Mouse (Mus musculus): ENCODE measurements around the gene Zfp317. TPM values are rescaled to one million over a fixed set of nuclear protein-coding genes. Genes with fewer than 3 reads are reported as not detected.
"Not testable (repeated sequence)": the region's sequence is repeated elsewhere in the genome, so short reads cannot be mapped to it uniquely, and the experiment has no call there.

Zfp317 gene
- polyA plus RNA-seq (2012; rRNA removed): 4.3 and 6.3 TPM in 2 replicates

GRCm38 (mm10) chr9:19621843-19622822, at the start of gene Zfp317:
Gene Zfp317 (plus strand): TSS chr9:19622102.
- DNase-seq (ENCODE audit: low read depth, low spot score): peak; percentile 100
- WGBS: under 1% methylated on average over 35 of the region's 35 CpGs

DNA sequence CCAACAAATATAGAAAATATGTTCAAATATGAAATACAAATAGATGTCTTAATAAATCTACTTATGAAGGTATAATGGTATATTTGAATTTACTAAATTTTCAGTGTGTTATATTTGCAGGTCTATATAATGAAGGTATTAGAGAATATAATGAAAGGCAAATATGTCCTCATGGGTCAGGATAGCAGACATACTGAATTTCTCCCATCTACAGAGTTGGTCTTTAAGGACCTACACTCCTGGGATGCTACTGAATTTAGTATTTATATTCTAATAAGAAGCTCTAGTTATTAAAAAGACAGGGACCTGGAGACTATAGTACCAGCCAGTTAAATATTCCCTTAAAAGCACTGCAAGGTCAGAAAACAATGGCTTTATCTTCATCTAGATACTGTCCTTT, 39.6 kb upstream of the Zfp317 start, which contains the start of gene Olfr855:
TSS of gene Olfr855 (plus strand) at position 301 of the 400 bp plus-strand sequence.
- DNase-seq (ENCODE audit: low read depth, low spot score): no peak

- 96% methylated on average over 3 of the region's 3 CpGs for WGBS
- DNase-seq (ENCODE audit: low read depth, low spot score): no peak
Measured at GRCm38 (mm10) chr9:19621297-19621696, 605 bp upstream of the Zfp317 start.

DNA sequence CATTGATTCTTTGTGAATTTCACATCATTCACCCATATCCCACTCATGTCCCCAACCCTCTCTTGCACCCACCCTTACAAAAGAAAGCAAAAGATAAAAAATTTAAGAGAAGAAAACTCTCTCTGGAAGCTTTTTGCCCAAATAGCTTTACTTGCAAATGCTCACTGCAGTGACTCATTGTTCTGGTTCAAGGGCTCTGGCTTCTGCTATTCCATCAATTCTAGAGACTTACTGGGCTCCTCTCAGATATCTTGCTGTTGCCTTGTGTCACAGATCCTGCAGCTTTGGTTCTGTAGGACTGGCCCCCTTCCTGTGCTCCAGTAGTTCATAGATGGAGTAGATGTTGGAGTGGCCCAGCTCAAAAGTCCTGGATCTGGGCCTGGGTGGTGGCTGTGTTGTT, 7.7 kb downstream of the Zfp317 start:
- DNase-seq (ENCODE audit: low read depth, low spot score): no peak

- 95% methylated on average over 3 of the region's 3 CpGs for WGBS
- no peak for DNase-seq (ENCODE audit: low read depth, low spot score)
Measured at GRCm38 (mm10) chr9:19645193-19645592, 23.3 kb downstream of the Zfp317 start.

- WGBS: 82% methylated on average over 6 of the region's 6 CpGs
- DNase-seq (ENCODE audit: low read depth, low spot score): no peak
Measured at GRCm38 (mm10) chr9:19690281-19690680, 68.4 kb downstream of the Zfp317 start.

GRCm38 (mm10) chr9:19691426-19691825, 69.5 kb downstream of the Zfp317 start:
- DNase-seq (ENCODE audit: low read depth, low spot score): no peak
- 80% methylated on average over 1 of the region's 1 CpGs for WGBS

- no peak for DNase-seq (ENCODE audit: low read depth, low spot score)
Measured at GRCm38 (mm10) chr9:19692430-19692829, 70.5 kb downstream of the Zfp317 start.

GRCm38 (mm10) chr9:19694285-19694684, 72.4 kb downstream of the Zfp317 start:
- not testable (repeated sequence) for DNase-seq (ENCODE audit: low read depth, low spot score)
- WGBS: 43% methylated on average over 2 of the region's 2 CpGs

More at GRCm38 (mm10) chr9:19692430-19692829, 70.5 kb downstream of the Zfp317 start:
- 67% methylated on average over 2 of the region's 2 CpGs for WGBS

DNA sequence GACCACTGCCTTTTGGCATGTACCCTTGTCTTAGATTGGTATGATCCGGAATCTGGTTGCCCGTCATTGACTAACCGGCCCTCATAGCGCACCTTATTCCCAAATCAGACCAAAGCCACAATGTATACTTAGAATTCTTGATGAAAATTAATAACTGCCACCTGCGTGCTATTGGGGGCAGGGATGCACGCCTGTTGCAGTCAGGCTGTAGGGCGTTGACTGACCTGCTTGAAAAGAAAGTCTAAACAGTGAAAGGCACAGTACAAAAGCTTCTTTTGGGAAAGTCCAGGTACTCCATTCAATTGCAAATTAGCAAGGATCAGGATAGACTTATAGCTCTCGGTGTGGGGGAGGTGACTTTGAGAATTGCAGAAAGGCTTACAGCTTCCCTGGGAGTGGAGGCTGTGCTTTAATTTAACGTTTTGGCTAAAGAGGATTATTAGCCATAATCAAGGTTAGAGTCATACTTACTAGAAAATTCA, 73.0 kb downstream of the Zfp317 start:
- 68% methylated on average over 9 of the region's 9 CpGs for WGBS
- DNase-seq (ENCODE audit: low read depth, low spot score): not testable (repeated sequence)

Other genes starting within 250 kb of the Zfp317 start
- not detected in 2 replicates for gene Olfr847, start 243.4 kb upstream of the Zfp317 start, polyA plus RNA-seq (2012; rRNA removed)
- not detected in 2 replicates for gene Olfr849, start 181.8 kb upstream of the Zfp317 start, polyA plus RNA-seq (2012; rRNA removed)
- gene Olfr850, start 143.9 kb upstream of the Zfp317 start, polyA plus RNA-seq (2012; rRNA removed): not detected in 2 replicates
- gene Olfr851, start 128.8 kb upstream of the Zfp317 start, polyA plus RNA-seq (2012; rRNA removed): not detected in 2 replicates
- not detected in 2 replicates for gene Olfr853, start 81.0 kb upstream of the Zfp317 start, polyA plus RNA-seq (2012; rRNA removed)
- gene Olfr854, start 54.7 kb upstream of the Zfp317 start, polyA plus RNA-seq (2012; rRNA removed): not detected in 2 replicates
- gene Olfr855, start 39.5 kb upstream of the Zfp317 start, polyA plus RNA-seq (2012; rRNA removed): not detected in 2 replicates
- gene Olfr857, start 87.3 kb downstream of the Zfp317 start, polyA plus RNA-seq (2012; rRNA removed): not detected in 2 replicates
- not detected in 2 replicates for gene Olfr58, start 158.2 kb downstream of the Zfp317 start, polyA plus RNA-seq (2012; rRNA removed)
- not detected in 2 replicates for gene Olfr859, start 182.8 kb downstream of the Zfp317 start, polyA plus RNA-seq (2012; rRNA removed)
- gene Olfr860, start 227.6 kb downstream of the Zfp317 start, polyA plus RNA-seq (2012; rRNA removed): not detected in 2 replicates